Mouse (Mus musculus) heart, postnatal 4 days (tissue): ENCODE data around the gene Prpf6. TPM values are rescaled to one million over a fixed set of nuclear protein-coding genes. Genes with fewer than 3 reads are reported as not detected.
A peak's percentile ranks its signal among the peaks of the same experiment; 100 is the strongest.

Experiments used
- DNase-seq: peaks from one replicate; pipeline ENCODE4 v3.0.0; 2021
- total RNA-seq, 2 experiments: library from RNA; stranded (reverse); gene quantifications; 2 replicates each; pipeline ENCODE4 v1.2.3; 2021

The Prpf6 gene
- total RNA-seq, 2 experiments from 2014 or later, result 35.1 to 36.1 TPM

- DNase-seq, result no peak
Measured at GRCm38 (mm10) chr2:181580131-181580772, 11.4 kb upstream of the Prpf6 start.

GRCm38 (mm10) chr2:181581016-181581401, 10.7 kb upstream of the Prpf6 start:
- peak; percentile 85 for DNase-seq

- peak; percentile 88 for DNase-seq
Measured at GRCm38 (mm10) chr2:181581402-181582120, 10.1 kb upstream of the Prpf6 start.

- DNase-seq, result peak; percentile 8
Measured at GRCm38 (mm10) chr2:181582358-181582757, 9.3 kb upstream of the Prpf6 start.

- DNase-seq, result no peak
Measured at GRCm38 (mm10) chr2:181582939-181583338, 8.7 kb upstream of the Prpf6 start.

- DNase-seq, result no peak
Measured at GRCm38 (mm10) chr2:181583460-181584257, 8.0 kb upstream of the Prpf6 start.

GRCm38 (mm10) chr2:181584411-181584942, 7.2 kb upstream of the Prpf6 start, which contains the start of gene Uckl1:
Gene Uckl1 (minus strand): TSS chr2:181584892.
- DNase-seq, result no peak

GRCm38 (mm10) chr2:181585506-181585905, 6.2 kb upstream of the Prpf6 start:
- DNase-seq, result no peak

GRCm38 (mm10) chr2:181586124-181586523, 5.5 kb upstream of the Prpf6 start:
- DNase-seq, result no peak

GRCm38 (mm10) chr2:181587796-181588195, 3.9 kb upstream of the Prpf6 start:
- DNase-seq, result no peak

- peak; percentile 4 for DNase-seq
Measured at GRCm38 (mm10) chr2:181588229-181588780, 3.4 kb upstream of the Prpf6 start.

- no peak for DNase-seq
Measured at GRCm38 (mm10) chr2:181589011-181589731, 2.5 kb upstream of the Prpf6 start.

GRCm38 (mm10) chr2:181589732-181590105, 1.9 kb upstream of the Prpf6 start:
- DNase-seq, result no peak

- DNase-seq, result no peak
Measured at GRCm38 (mm10) chr2:181590471-181590870, 1.2 kb upstream of the Prpf6 start.

GRCm38 (mm10) chr2:181592231-181593041, 768 bp downstream of the Prpf6 start, which contains the start of gene Zfp512b:
Gene Zfp512b (minus strand): TSS chr2:181592803.
- peak; percentile 78 for DNase-seq

GRCm38 (mm10) chr2:181593042-181593421, 1.4 kb downstream of the Prpf6 start:
- peak; percentile 46 for DNase-seq

GRCm38 (mm10) chr2:181593937-181594336, 2.3 kb downstream of the Prpf6 start:
- no peak for DNase-seq

GRCm38 (mm10) chr2:181594946-181595696, 3.5 kb downstream of the Prpf6 start:
- peak; percentile 47 for DNase-seq

- no peak for DNase-seq
Measured at GRCm38 (mm10) chr2:181596221-181596960, 4.7 kb downstream of the Prpf6 start.
